Mouse (Mus musculus) forebrain, postnatal 0 days (tissue): Measurements from ENCODE around the gene Arid3b. TPM values are rescaled to one million over a fixed set of nuclear protein-coding genes. Genes with fewer than 3 reads are reported as not detected.

ENCODE experiments used
- ATAC-seq: fragments of 200-750 bp; cut with Nextera tagmentation; 2 replicates; pipeline ENCODE4 v1.8.0; 2017; ENCODE audit warnings: mild to moderate bottlenecking, moderate library complexity
- DNase-seq: peaks from one replicate; pipeline ENCODE4 v3.0.0-alpha.2; 2015
- H3K27ac ChIP-seq: fragments of 300-500 bp; sonication (generic); 2 replicates; pipeline ENCODE4 v1.5.1; 2014; ENCODE audit warnings: low read depth, mild to moderate bottlenecking, antibody characterized with exemption, low read length, moderate library complexity, mixed read lengths
- H3K27me3 ChIP-seq: fragments of 300-500 bp; sonication (generic); 2 replicates; pipeline ENCODE4 v1.6.1; 2014; ENCODE audit warnings: mild to moderate bottlenecking, low read length, mixed read lengths; ENCODE audit not compliant: insufficient read depth
- H3K36me3 ChIP-seq: fragments of 300-500 bp; sonication (generic); 2 replicates; pipeline ENCODE4 v1.6.1; 2014; ENCODE audit warnings: mild to moderate bottlenecking, moderate library complexity; ENCODE audit not compliant: insufficient read depth
- H3K4me1 ChIP-seq: fragments of 300-500 bp; sonication (generic); 2 replicates; pipeline ENCODE4 v1.6.1; 2014; ENCODE audit warnings: antibody characterized with exemption; ENCODE audit not compliant: insufficient read depth
- H3K4me2 ChIP-seq: fragments of 300-500 bp; sonication (generic); 2 replicates; pipeline ENCODE4 v1.6.1; 2014; ENCODE audit warnings: low read depth, mild to moderate bottlenecking, moderate library complexity
- H3K4me3 ChIP-seq: fragments of 300-500 bp; sonication (generic); 2 replicates; pipeline ENCODE4 v1.5.1; 2014; ENCODE audit warnings: low read depth, low read length, mixed read lengths
- H3K9ac ChIP-seq: fragments of 300-500 bp; sonication (generic); 2 replicates; pipeline ENCODE4 v1.6.1; 2014; ENCODE audit warnings: mild to moderate bottlenecking
- H3K9me3 ChIP-seq: fragments of 300-500 bp; sonication (generic); 2 replicates; pipeline ENCODE4 v1.6.1; 2016; ENCODE audit warnings: low read length
- CTCF ChIP-seq: sonication (generic); IDR thresholded peaks from 2 replicates; pipeline ENCODE4 v1.5.1; 2016; ENCODE audit warnings: antibody characterized with exemption, control low read depth, low read depth
- WGBS: fragments of 180-500 bp; shearing (Covaris S2); extraction: QIAGEN DNeasy Blood & Tissue Kit; methylation state at CpG from one replicate; pipeline ENCODE4 v1.1.7; 2014; 5-methylcytosine and 5-hydroxymethylcytosine counted together
- polyA plus RNA-seq: library from polyadenylated mRNA; unstranded; fragments of >200 nt; fragmentation: Nextera tagmentation; extraction: Ambion mirVana; gene quantifications from 2 replicates; pipeline ENCODE4 v1.2.1, GENCODE M21; 2015
- total RNA-seq: library from RNA; depleted of rRNA; stranded (reverse); fragments of >200 nt; gene quantifications from 2 replicates; pipeline ENCODE4 v1.2.3, GENCODE M21; 2014

The Arid3b gene
- total and polyA plus RNA-seq, 2 experiments from 2014 or later = 3.1 to 4.7 TPM

- WGBS = 53% methylated on average over 6 of the region's 6 CpGs
- Histone ChIP-seq H3K27me3 (no peaks in the 10 kb centered on the region), H3K4me1 (peaks cover 26% of the 10 kb centered on the region), H3K4me2 (0 out of 2 replicates have a peak overlapping the region, but pooled peaks have one; percentile 92), H3K4me3 (no peak overlapping the region), H3K9ac (no peak overlapping the region), H3K27ac (no peak overlapping the region), H3K9me3 (no peaks in the 10 kb centered on the region), H3K36me3 (peaks cover 40% of the 10 kb centered on the region)
- TF ChIP-seq CTCF = peak; percentile 68
- peak; percentile 46 for DNase-seq
- no peak for ATAC-seq
Measured at GRCm38 (mm10) chr9:57762563-57762991, 74.0 kb downstream of the Arid3b start.

GRCm38 (mm10) chr9:57761563-57762551 is 74.7 kb downstream of the Arid3b start:
- Histone ChIP-seq H3K4me3 (no peak overlapping the region), H3K4me2 (0 out of 2 replicates have a peak overlapping the region, but pooled peaks have one; percentile 92), H3K27ac (no peak overlapping the region), H3K36me3 (peaks cover 48% of the 10 kb centered on the region), H3K4me1 (peaks cover 25% of the 10 kb centered on the region), H3K27me3 (no peaks in the 10 kb centered on the region), H3K9me3 (no peaks in the 10 kb centered on the region), H3K9ac (no peak overlapping the region)
- no peak for ATAC-seq
- no peak for TF ChIP-seq CTCF
- DNase-seq = no peak
- WGBS = 91% methylated on average over 13 of the region's 13 CpGs

- no peak overlapping the region for H3K4me3 ChIP-seq
- no peak overlapping the region for H3K4me2 ChIP-seq
- 94% methylated on average over 24 of the region's 24 CpGs for WGBS
- H3K4me1 ChIP-seq = peaks cover 18% of the 10 kb centered on the region
- DNase-seq (no peak), ATAC-seq (no peak)
- peaks cover 54% of the 10 kb centered on the region for H3K36me3 ChIP-seq
- no peaks in the 10 kb centered on the region for H3K27me3 ChIP-seq
- no peak for TF ChIP-seq CTCF
- no peak overlapping the region for H3K9ac ChIP-seq
- no peaks in the 10 kb centered on the region for H3K9me3 ChIP-seq
- H3K27ac ChIP-seq = no peak overlapping the region
Measured at GRCm38 (mm10) chr9:57760416-57761146, 76.0 kb downstream of the Arid3b start.

- no peak overlapping the region for H3K9ac ChIP-seq
- no peaks in the 10 kb centered on the region for H3K9me3 ChIP-seq
- no peak overlapping the region for H3K27ac ChIP-seq
- H3K4me2 ChIP-seq = no peak overlapping the region
- DNase-seq (peak; percentile 65), ATAC-seq (0 out of 2 replicates have a peak, but pooled peaks have one; percentile 46)
- no peaks in the 10 kb centered on the region for H3K27me3 ChIP-seq
- H3K36me3 ChIP-seq = peaks cover 66% of the 10 kb centered on the region
- H3K4me3 ChIP-seq = no peak overlapping the region
- TF ChIP-seq CTCF = peak; percentile 94
- 25% methylated on average over 6 of the region's 6 CpGs for WGBS
- H3K4me1 ChIP-seq = peaks cover 18% of the 10 kb centered on the region
Measured at GRCm38 (mm10) chr9:57759289-57759688, 77.3 kb downstream of the Arid3b start.

GRCm38 (mm10) chr9:57758528-57758927 is 78.1 kb downstream of the Arid3b start:
- Histone ChIP-seq H3K4me2 (no peak overlapping the region), H3K36me3 (peaks cover 74% of the 10 kb centered on the region), H3K9me3 (no peaks in the 10 kb centered on the region), H3K4me3 (no peak overlapping the region), H3K9ac (no peak overlapping the region), H3K27ac (no peak overlapping the region), H3K4me1 (peaks cover 13% of the 10 kb centered on the region), H3K27me3 (no peaks in the 10 kb centered on the region)
- 89% methylated on average over 22 of the region's 22 CpGs for WGBS
- peak; percentile 18; the same call in 1 of the 2 replicates for ATAC-seq
- no peak for DNase-seq
- no peak for TF ChIP-seq CTCF

- no peak for ATAC-seq
- Histone ChIP-seq H3K9ac (no peak overlapping the region), H3K36me3 (peaks cover 84% of the 10 kb centered on the region), H3K27ac (no peak overlapping the region), H3K4me1 (peaks cover 4% of the 10 kb centered on the region; the same call in 1 of the 2 replicates), H3K4me2 (no peak overlapping the region), H3K27me3 (no peaks in the 10 kb centered on the region), H3K4me3 (no peak overlapping the region), H3K9me3 (no peaks in the 10 kb centered on the region)
- WGBS = 89% methylated on average over 3 of the region's 3 CpGs
- no peak for TF ChIP-seq CTCF
- no peak for DNase-seq
Measured at GRCm38 (mm10) chr9:57757578-57757977, 79.0 kb downstream of the Arid3b start.
